Mouse (Mus musculus): ENCODE results near the gene 4921524J17Rik. TPM values are rescaled to one million over a fixed set of nuclear protein-coding genes. Genes with fewer than 3 reads are reported as not detected.
A peak's percentile ranks its signal among the peaks of the same experiment; 100 is the strongest.

Gene 4921524J17Rik
- polyA plus RNA-seq, 1 experiment from 2014 or later, result 63.7 TPM

DNA sequence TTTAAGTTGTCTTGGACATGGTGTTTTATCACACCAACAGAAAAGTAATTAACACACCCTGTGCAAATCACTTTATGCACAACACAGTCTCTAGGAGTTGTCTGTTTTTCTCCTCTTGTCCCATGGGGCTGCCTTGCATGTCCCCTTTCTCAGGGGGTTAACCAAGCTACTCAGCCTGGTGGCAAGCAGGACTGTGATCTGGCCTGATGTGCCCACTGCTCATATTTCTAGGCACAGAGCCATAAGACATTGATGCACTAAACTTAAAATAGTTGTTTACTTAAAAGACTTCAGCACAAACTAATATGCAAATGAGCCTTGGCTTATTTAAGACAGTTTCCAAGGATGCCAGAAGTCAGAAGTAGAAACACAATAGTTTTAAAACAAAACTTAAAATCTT lies 31.7 kb upstream of the 4921524J17Rik start:
- H3K9ac ChIP-seq, result no peak overlapping the region
- H3K4me1 ChIP-seq (replicated peaks), result no peaks in the 10 kb centered on the region
- no peak for ATAC-seq (replicated peaks; ENCODE audit: insufficient number of reproducible peaks, insufficient read depth, low FRiP score, low read depth)
- H3K4me2 ChIP-seq, result no peak overlapping the region
- no peak overlapping the region for H3K4me3 ChIP-seq
- no peak overlapping the region for H3K27ac ChIP-seq
- H3K27me3 ChIP-seq, result no peaks in the 10 kb centered on the region
- no peaks in the 10 kb centered on the region for H3K9me3 ChIP-seq (replicated peaks)
- H3K36me3 ChIP-seq, result no peaks in the 10 kb centered on the region

DNA sequence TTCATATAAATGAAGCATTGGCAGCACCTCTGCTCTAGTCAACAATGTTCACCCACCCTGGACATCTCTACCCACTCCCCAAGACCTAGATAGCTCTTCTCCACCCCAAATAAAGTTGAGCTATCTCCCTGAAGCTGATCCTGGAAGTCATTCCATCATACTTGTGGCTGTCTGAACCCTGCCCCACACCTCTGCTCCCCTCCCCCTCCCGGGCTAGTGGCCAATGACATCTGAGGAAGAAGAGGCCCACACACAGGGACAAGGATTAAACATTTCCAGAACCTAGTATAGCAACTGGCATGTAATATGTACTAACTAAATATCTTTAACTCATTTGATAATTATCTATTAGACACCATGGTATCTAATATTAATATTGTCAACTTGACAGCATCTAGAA lies 29.8 kb upstream of the 4921524J17Rik start:
- no peak overlapping the region for H3K9ac ChIP-seq
- no peaks in the 10 kb centered on the region for H3K9me3 ChIP-seq (replicated peaks)
- no peak overlapping the region for H3K4me2 ChIP-seq
- no peak for ATAC-seq (replicated peaks; ENCODE audit: insufficient number of reproducible peaks, insufficient read depth, low FRiP score, low read depth)
- no peaks in the 10 kb centered on the region for H3K4me1 ChIP-seq (replicated peaks)
- WGBS, result 79% methylated on average over 1 of the region's 1 CpGs
- H3K27ac ChIP-seq, result no peak overlapping the region
- no peaks in the 10 kb centered on the region for H3K36me3 ChIP-seq
- H3K4me3 ChIP-seq, result no peak overlapping the region
- no peaks in the 10 kb centered on the region for H3K27me3 ChIP-seq

DNA sequence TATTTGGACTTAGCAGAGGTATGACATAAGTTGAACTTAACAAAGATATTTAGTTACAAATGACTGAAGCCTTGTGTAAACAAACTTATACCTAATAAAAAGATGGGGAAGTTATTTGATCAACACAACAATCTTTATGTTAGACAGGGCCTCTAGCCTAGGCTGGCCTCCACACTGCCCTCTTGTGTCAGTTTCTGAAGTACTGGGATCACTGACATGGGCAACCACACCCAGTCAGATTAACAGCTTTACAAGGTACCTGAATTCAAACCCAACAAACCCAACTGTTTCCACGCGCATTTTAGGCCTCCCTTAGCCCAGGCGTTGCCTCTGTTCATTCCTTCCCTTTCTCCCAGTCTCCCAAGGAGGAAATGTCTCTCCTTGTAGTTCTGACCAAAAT lies 28.7 kb upstream of the 4921524J17Rik start:
- Histone ChIP-seq H3K9me3 (replicated peaks) (no peaks in the 10 kb centered on the region), H3K4me2 (no peak overlapping the region), H3K36me3 (no peaks in the 10 kb centered on the region), H3K9ac (no peak overlapping the region), H3K4me1 (replicated peaks) (no peaks in the 10 kb centered on the region), H3K27me3 (no peaks in the 10 kb centered on the region), H3K27ac (no peak overlapping the region), H3K4me3 (no peak overlapping the region)
- no peak for ATAC-seq (replicated peaks; ENCODE audit: insufficient number of reproducible peaks, insufficient read depth, low FRiP score, low read depth)
- 85% methylated on average over 3 of the region's 3 CpGs for WGBS

DNA sequence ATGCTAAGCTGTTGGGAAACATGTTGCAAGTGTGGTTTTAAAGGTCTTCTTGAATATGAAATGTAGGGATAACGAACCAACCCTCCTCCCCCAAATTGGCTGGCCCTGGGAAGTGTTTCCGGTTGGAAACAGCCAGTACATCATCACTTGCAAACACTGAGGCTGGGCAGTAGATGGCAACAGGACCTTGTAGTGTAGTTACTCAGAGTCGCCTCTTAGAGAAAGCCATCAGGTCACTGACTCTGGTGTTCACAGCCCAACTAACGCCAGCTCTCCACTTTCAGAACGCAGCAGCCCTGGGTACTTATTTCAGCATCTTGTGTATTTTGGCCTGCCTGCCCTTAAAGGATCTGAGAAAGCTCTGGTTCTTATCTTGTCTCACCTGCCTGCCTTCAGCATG lies 28.2 kb upstream of the 4921524J17Rik start:
- 18% methylated on average over 5 of the region's 5 CpGs for WGBS
- H3K27me3 ChIP-seq, result no peaks in the 10 kb centered on the region
- H3K27ac ChIP-seq, result no peak overlapping the region
- no peak overlapping the region for H3K9ac ChIP-seq
- no peaks in the 10 kb centered on the region for H3K4me1 ChIP-seq (replicated peaks)
- no peak for ATAC-seq (replicated peaks; ENCODE audit: insufficient number of reproducible peaks, insufficient read depth, low FRiP score, low read depth)
- H3K9me3 ChIP-seq (replicated peaks), result no peaks in the 10 kb centered on the region
- no peaks in the 10 kb centered on the region for H3K36me3 ChIP-seq
- H3K4me3 ChIP-seq, result no peak overlapping the region
- H3K4me2 ChIP-seq, result no peak overlapping the region

DNA sequence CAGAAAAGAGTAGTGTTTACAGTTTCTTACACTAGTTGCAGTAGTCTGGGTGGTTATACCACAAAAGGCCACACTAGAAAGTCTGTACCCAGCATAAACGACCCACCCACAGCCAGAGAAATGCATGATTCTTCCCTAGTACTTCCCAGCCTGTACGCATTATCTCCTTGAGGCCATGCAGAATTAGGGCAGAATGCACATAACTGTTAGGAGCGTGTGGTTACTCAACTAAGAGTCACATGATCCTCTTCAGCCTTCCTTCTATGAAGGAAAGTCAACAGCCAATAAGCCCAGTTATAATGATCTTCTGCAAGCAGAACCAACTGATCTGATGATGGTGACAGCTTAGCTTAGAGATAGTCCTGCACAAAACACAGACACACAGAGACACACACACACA lies 26.9 kb upstream of the 4921524J17Rik start:
- H3K36me3 ChIP-seq, result no peaks in the 10 kb centered on the region
- no peak overlapping the region for H3K9ac ChIP-seq
- H3K27ac ChIP-seq, result no peak overlapping the region
- ATAC-seq (replicated peaks; ENCODE audit: insufficient number of reproducible peaks, insufficient read depth, low FRiP score, low read depth), result no peak
- WGBS, result 68% methylated on average over 3 of the region's 3 CpGs
- H3K4me3 ChIP-seq, result no peak overlapping the region
- no peaks in the 10 kb centered on the region for H3K4me1 ChIP-seq (replicated peaks)
- H3K9me3 ChIP-seq (replicated peaks), result no peaks in the 10 kb centered on the region
- no peak overlapping the region for H3K4me2 ChIP-seq
- no peaks in the 10 kb centered on the region for H3K27me3 ChIP-seq

DNA sequence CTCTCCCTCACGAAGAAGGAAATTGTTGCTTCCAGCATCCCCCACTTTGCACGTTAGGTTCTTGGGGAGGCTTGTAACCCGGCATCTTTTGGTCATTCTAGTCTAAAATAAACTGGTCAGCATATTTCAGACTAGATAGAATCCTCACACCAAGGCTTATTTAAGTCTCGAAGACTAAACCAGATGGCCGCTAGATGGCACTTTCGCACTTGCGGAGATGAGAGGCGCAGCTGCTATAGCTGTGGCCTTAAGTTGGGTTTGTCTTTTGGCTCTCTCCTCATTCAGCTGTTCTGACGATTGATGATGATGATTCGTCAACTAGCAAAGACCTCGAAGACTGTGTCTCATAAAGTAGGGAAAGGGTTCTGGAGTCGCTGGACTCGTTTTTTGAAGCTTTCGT lies 23.9 kb upstream of the 4921524J17Rik start:
- ATAC-seq (replicated peaks; ENCODE audit: insufficient number of reproducible peaks, insufficient read depth, low FRiP score, low read depth), result no peak
- 9% methylated on average over 14 of the region's 14 CpGs for WGBS

DNA sequence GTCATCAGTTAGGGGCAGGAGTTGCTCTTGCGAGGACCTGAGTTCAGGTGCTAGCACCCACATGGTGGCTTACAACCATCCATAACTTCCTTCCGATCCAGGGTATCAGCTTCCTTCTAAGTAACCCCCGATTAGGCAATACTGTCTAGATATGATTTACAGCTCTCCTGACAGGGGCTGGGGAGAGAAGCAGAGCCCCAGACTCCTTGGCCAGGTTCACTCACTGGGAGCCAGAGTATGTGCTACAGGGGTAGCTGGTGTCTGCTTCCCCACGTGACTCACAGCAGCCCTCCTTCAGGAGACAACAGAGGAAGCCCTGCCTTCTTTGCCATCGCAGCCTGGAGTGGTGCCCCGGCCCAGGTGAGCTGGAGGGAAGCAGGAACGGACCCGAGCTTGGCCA lies 22.1 kb upstream of the 4921524J17Rik start:
- no peaks in the 10 kb centered on the region for H3K27me3 ChIP-seq
- H3K4me1 ChIP-seq (replicated peaks), result peaks cover 6% of the 10 kb centered on the region
- no peak overlapping the region for H3K4me3 ChIP-seq
- WGBS, result 67% methylated on average over 8 of the region's 8 CpGs
- H3K9me3 ChIP-seq (replicated peaks), result no peaks in the 10 kb centered on the region
- H3K36me3 ChIP-seq, result no peaks in the 10 kb centered on the region
- H3K9ac ChIP-seq, result no peak overlapping the region
- H3K27ac ChIP-seq, result no peak overlapping the region
- H3K4me2 ChIP-seq, result no peak overlapping the region
- no peak for ATAC-seq (replicated peaks; ENCODE audit: insufficient number of reproducible peaks, insufficient read depth, low FRiP score, low read depth)

More for the DNA sequence above, 23.9 kb upstream of the 4921524J17Rik start:
- no peak overlapping the region for H3K4me2 ChIP-seq
- H3K27me3 ChIP-seq, result no peaks in the 10 kb centered on the region
- H3K27ac ChIP-seq, result no peak overlapping the region
- H3K36me3 ChIP-seq, result no peaks in the 10 kb centered on the region
- no peak overlapping the region for H3K9ac ChIP-seq
- H3K9me3 ChIP-seq (replicated peaks), result no peaks in the 10 kb centered on the region
- H3K4me3 ChIP-seq, result no peak overlapping the region
- peaks cover 6% of the 10 kb centered on the region for H3K4me1 ChIP-seq (replicated peaks)

DNA sequence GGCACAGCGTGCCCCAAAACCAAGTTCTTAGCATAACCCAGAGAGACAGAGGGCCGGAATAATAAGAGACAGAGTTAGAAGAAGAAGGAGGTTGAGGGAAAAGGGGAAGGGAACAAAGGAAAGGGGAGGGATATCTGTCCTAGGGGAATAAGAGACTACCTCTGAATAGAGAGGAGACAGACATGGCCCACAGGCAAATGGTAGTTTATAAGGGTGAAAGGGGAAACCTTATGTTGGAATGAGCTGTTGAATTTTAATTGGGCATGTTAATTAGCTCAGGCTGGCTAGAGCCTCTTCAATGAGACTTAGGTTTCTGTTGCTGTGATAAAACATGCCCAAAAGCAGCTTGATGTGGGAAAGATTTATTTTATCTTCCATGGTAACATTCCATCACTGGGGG lies 20.6 kb upstream of the 4921524J17Rik start:
- no peak overlapping the region for H3K27ac ChIP-seq
- 88% methylated on average over 2 of the region's 2 CpGs for WGBS

DNA sequence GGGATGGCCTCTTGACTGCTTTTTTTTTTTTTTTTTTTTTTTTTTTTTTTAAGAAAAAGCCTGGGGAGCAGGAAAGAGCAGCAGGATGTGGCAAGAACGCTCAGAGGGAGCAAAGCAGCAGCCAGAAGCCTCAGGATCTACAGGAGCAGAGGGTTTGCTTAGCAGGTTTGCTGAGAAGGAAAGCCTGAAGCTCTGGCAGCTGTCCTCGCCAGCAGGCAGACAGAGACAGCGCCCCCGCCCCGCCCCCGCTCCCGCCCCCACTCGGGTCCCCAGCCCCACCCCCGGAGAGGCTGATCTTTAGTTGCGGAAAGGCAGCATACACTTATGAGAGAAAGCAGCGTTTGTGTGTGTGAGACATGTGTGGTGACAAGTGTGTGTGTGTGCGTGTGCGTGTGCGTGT lies 19.7 kb upstream of the 4921524J17Rik start:
- Histone ChIP-seq H3K4me1 (replicated peaks) (peaks cover 6% of the 10 kb centered on the region), H3K4me3 (0 out of 2 replicates have a peak overlapping the region, but pooled peaks have one; percentile 11), H3K9ac (no peak overlapping the region), H3K36me3 (no peaks in the 10 kb centered on the region), H3K9me3 (replicated peaks) (no peaks in the 10 kb centered on the region), H3K27ac (no peak overlapping the region), H3K4me2 (peak overlapping the region; percentile 53), H3K27me3 (no peaks in the 10 kb centered on the region)
- WGBS, result 17% methylated on average over 14 of the region's 14 CpGs
- no peak for ATAC-seq (replicated peaks; ENCODE audit: insufficient number of reproducible peaks, insufficient read depth, low FRiP score, low read depth)

More for the DNA sequence above, 20.6 kb upstream of the 4921524J17Rik start:
- Histone ChIP-seq H3K9me3 (replicated peaks) (no peaks in the 10 kb centered on the region), H3K4me1 (replicated peaks) (peaks cover 6% of the 10 kb centered on the region), H3K36me3 (no peaks in the 10 kb centered on the region), H3K9ac (no peak overlapping the region), H3K27me3 (no peaks in the 10 kb centered on the region), H3K4me3 (no peak overlapping the region), H3K4me2 (no peak overlapping the region)
- no peak for ATAC-seq (replicated peaks; ENCODE audit: insufficient number of reproducible peaks, insufficient read depth, low FRiP score, low read depth)

DNA sequence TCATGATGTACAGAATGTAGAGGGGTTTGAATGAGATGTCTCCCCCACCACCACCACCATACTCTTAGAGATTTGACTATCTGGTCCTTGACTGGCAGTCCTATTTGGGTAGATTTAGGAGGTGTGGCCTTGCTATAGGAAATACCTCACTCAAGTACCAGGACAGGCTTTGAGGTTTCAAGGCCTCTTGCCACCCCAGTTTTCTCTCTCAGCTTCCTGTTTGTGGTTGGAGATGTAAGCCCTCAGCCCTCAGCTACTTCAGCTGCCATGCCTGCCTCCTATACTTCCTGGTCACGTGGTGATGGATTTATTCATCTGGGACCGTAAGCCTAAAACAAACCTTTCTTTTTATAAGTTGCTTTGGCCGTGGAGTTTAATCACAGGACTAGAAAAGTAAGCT lies 17.7 kb upstream of the 4921524J17Rik start:
- 70% methylated on average over 3 of the region's 3 CpGs for WGBS
- Histone ChIP-seq H3K4me3 (no peak overlapping the region), H3K9me3 (replicated peaks) (no peaks in the 10 kb centered on the region), H3K36me3 (no peaks in the 10 kb centered on the region), H3K4me2 (no peak overlapping the region), H3K4me1 (replicated peaks) (peaks cover 6% of the 10 kb centered on the region), H3K27ac (no peak overlapping the region), H3K27me3 (no peaks in the 10 kb centered on the region), H3K9ac (no peak overlapping the region)
- ATAC-seq (replicated peaks; ENCODE audit: insufficient number of reproducible peaks, insufficient read depth, low FRiP score, low read depth), result no peak

DNA sequence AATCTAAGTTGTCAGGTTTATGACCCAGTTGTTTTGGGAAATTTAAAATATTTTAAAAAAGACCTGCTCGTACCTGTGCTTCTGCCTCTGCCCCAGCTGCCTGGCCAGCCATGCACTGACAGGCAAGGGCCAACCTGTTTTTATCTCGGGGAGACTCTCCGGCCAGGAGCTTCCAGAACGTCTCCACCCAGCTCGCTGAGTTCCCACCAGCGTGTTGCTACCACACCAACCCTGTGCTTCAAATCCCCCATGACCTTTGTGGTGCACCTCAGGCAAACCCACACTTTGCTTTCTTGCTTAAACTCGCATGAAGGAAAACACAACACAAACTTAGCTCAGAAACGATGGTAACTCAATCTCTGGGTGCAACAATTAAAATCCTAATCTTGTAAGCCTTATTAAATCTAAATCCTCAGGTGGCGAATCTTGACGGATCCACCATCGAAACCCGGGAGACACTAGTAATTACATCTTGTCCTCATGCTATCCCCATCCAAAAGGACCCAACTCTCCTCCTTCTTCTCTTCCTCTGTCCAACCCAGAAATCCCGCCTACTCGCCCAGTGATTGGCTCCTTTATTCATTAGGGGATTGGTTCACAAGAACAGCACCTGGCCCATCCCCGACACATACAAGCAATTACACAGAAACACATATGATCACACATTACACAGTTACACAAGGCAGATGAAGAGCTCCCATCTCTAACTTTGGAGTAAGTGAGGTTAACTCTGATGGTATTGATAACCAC lies 13.5 kb upstream of the 4921524J17Rik start:
- H3K4me2 ChIP-seq, result no peak overlapping the region
- H3K27me3 ChIP-seq, result no peaks in the 10 kb centered on the region
- H3K4me1 ChIP-seq (replicated peaks), result no peaks in the 10 kb centered on the region
- H3K9me3 ChIP-seq (replicated peaks), result no peaks in the 10 kb centered on the region
- H3K4me3 ChIP-seq, result no peak overlapping the region
- ATAC-seq (replicated peaks; ENCODE audit: insufficient number of reproducible peaks, insufficient read depth, low FRiP score, low read depth), result no peak
- H3K9ac ChIP-seq, result no peak overlapping the region
- H3K36me3 ChIP-seq, result no peaks in the 10 kb centered on the region
- no peak overlapping the region for H3K27ac ChIP-seq
- WGBS, result 69% methylated on average over 15 of the region's 15 CpGs

DNA sequence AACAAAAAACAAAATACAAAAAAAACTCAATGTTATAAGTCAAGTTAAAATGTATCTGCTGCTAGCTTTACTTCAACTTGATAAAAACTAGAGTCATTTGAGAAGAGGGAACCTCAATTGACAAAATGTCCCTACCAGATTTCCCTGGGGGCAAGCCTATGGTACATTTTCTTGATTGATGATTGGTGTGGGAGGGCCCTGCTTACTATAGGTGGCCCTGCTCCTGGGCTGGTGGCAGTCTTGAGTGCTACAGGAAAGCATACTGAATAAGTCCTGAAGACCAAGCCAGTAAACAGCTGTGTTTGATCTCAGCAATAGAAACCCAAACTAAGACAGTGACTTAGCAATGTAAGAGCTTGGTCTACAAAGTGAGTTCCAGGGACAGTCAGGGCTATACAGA lies 11.5 kb upstream of the 4921524J17Rik start:
- H3K27ac ChIP-seq, result no peak overlapping the region
- no peak overlapping the region for H3K9ac ChIP-seq
- no peak overlapping the region for H3K4me2 ChIP-seq
- H3K4me1 ChIP-seq (replicated peaks), result no peaks in the 10 kb centered on the region
- no peak overlapping the region for H3K4me3 ChIP-seq
- ATAC-seq (replicated peaks; ENCODE audit: insufficient number of reproducible peaks, insufficient read depth, low FRiP score, low read depth), result no peak
- no peaks in the 10 kb centered on the region for H3K9me3 ChIP-seq (replicated peaks)
- no peaks in the 10 kb centered on the region for H3K36me3 ChIP-seq
- H3K27me3 ChIP-seq, result no peaks in the 10 kb centered on the region
